Mouse (Mus musculus) left cerebral cortex, adult 11 months (tissue): ENCODE results near the gene Hivep3.

Experiments
- DNase-seq: peaks from one replicate; pipeline ENCODE4 v3.0.0; 2022; ENCODE audit warnings: low spot score

Hivep3 gene

GRCm38 (mm10) chr4:120058157-120058556, 324.6 kb downstream of the Hivep3 start:
- DNase-seq, result no peak

- no peak for DNase-seq
Measured at GRCm38 (mm10) chr4:120058794-120059193, 325.2 kb downstream of the Hivep3 start.

GRCm38 (mm10) chr4:120061727-120062126, 328.1 kb downstream of the Hivep3 start:
- DNase-seq, result no peak

GRCm38 (mm10) chr4:120062198-120062597, 328.6 kb downstream of the Hivep3 start:
- DNase-seq, result no peak

GRCm38 (mm10) chr4:120062754-120063153, 329.2 kb downstream of the Hivep3 start:
- no peak for DNase-seq

GRCm38 (mm10) chr4:120063353-120064124, 330.0 kb downstream of the Hivep3 start:
- no peak for DNase-seq

- DNase-seq, result no peak
Measured at GRCm38 (mm10) chr4:120064696-120065095, 331.1 kb downstream of the Hivep3 start, which contains the start of gene AL607142.1. AL607142.1 (plus strand) TSS chr4:120064996.

- no peak for DNase-seq
Measured at GRCm38 (mm10) chr4:120066841-120067591, 333.4 kb downstream of the Hivep3 start.

GRCm38 (mm10) chr4:120067592-120068235, 334.1 kb downstream of the Hivep3 start:
- DNase-seq, result no peak

- no peak for DNase-seq
Measured at GRCm38 (mm10) chr4:120068883-120069581, 335.4 kb downstream of the Hivep3 start.

GRCm38 (mm10) chr4:120069582-120069980, 336.0 kb downstream of the Hivep3 start:
- no peak for DNase-seq

GRCm38 (mm10) chr4:120071411-120071810, 337.8 kb downstream of the Hivep3 start:
- DNase-seq, result no peak

GRCm38 (mm10) chr4:120071842-120072507, 338.4 kb downstream of the Hivep3 start:
- DNase-seq, result no peak

GRCm38 (mm10) chr4:120074061-120074460, 340.5 kb downstream of the Hivep3 start:
- DNase-seq, result peak; percentile 57

- DNase-seq, result peak; percentile 47
Measured at GRCm38 (mm10) chr4:120077322-120077721, 343.7 kb downstream of the Hivep3 start.

GRCm38 (mm10) chr4:120082527-120082926, 348.9 kb downstream of the Hivep3 start:
- no peak for DNase-seq

GRCm38 (mm10) chr4:120083700-120084099, 350.1 kb downstream of the Hivep3 start:
- DNase-seq, result no peak

GRCm38 (mm10) chr4:120089536-120089935, 356.0 kb downstream of the Hivep3 start:
- DNase-seq, result no peak

GRCm38 (mm10) chr4:120091997-120092783, 358.6 kb downstream of the Hivep3 start:
- no peak for DNase-seq

GRCm38 (mm10) chr4:120096935-120097334, 363.4 kb downstream of the Hivep3 start:
- DNase-seq, result no peak

- DNase-seq, result no peak
Measured at GRCm38 (mm10) chr4:120101186-120101585, 367.6 kb downstream of the Hivep3 start.
